Mouse (Mus musculus) bone marrow macrophage, adult 2 months (primary cell): ENCODE results near the gene Kdm8. TPM values are rescaled to one million over a fixed set of nuclear protein-coding genes. Genes with fewer than 3 reads are reported as not detected.

Source experiments
- H3K27ac ChIP-seq: 2 replicates; pipeline ENCODE4 v1.5.1; 2012; ENCODE audit warnings: low read depth, low read length; ENCODE audit not compliant: insufficient read depth
- H3K4me1 ChIP-seq: 2 replicates; pipeline ENCODE4 v1.6.1; 2012; ENCODE audit warnings: low read length; ENCODE audit not compliant: control insufficient read depth, insufficient read depth
- H3K4me3 ChIP-seq: 2 replicates; pipeline ENCODE4 v1.5.1; 2012; ENCODE audit warnings: mild to moderate bottlenecking, low read length, moderate library complexity; ENCODE audit not compliant: insufficient read depth
- CTCF ChIP-seq: IDR thresholded peaks from 2 replicates; pipeline ENCODE4 v1.5.1; 2012; ENCODE audit warnings: low read depth, mild to moderate bottlenecking, low read length, moderate library complexity
- POLR2A ChIP-seq: IDR thresholded peaks from 2 replicates; pipeline ENCODE4 v1.6.1; 2012; ENCODE audit warnings: mild to moderate bottlenecking, low read depth, low read length, borderline replicate concordance
- polyA plus RNA-seq: library from polyadenylated mRNA; stranded (reverse); fragments of >200 nt; gene quantifications from 2 replicates; pipeline ENCODE4 v1.2.4, GENCODE M21; 2012; ENCODE audit not compliant: missing spikeins, insufficient read depth, insufficient read length

Kdm8 gene
- polyA plus RNA-seq, 1 experiment = 2.1 TPM

GRCm38 (mm10) chr7:125453671-125454070, 9.2 kb downstream of the Kdm8 start:
- H3K4me1 ChIP-seq = no peaks in the 10 kb centered on the region
- H3K4me3 ChIP-seq = no peak overlapping the region
- H3K27ac ChIP-seq = no peak overlapping the region
- TF ChIP-seq POLR2A = no peak

- H3K4me3 ChIP-seq = no peak overlapping the region
- no peaks in the 10 kb centered on the region for H3K4me1 ChIP-seq
- no peak overlapping the region for H3K27ac ChIP-seq
- no peak for TF ChIP-seq CTCF
- no peak for TF ChIP-seq POLR2A
These were observed 17.7 kb downstream of the Kdm8 start for GRCm38 (mm10) chr7:125462200-125462599.

GRCm38 (mm10) chr7:125469937-125470336, 25.5 kb downstream of the Kdm8 start:
- Histone ChIP-seq H3K4me1 (peaks cover 17% of the 10 kb centered on the region), H3K4me3 (no peak overlapping the region), H3K27ac (no peak overlapping the region)
- peak; percentile 82 for TF ChIP-seq CTCF
- no peak for TF ChIP-seq POLR2A

- TF ChIP-seq POLR2A = no peak
- TF ChIP-seq CTCF = no peak
- Histone ChIP-seq H3K4me1 (peaks cover 17% of the 10 kb centered on the region), H3K27ac (no peak overlapping the region), H3K4me3 (no peak overlapping the region)
These were observed 26.4 kb downstream of the Kdm8 start for GRCm38 (mm10) chr7:125470901-125471300.

GRCm38 (mm10) chr7:125471991-125472741, 27.7 kb downstream of the Kdm8 start:
- peak overlapping the region; percentile 25 for H3K27ac ChIP-seq

GRCm38 (mm10) chr7:125474535-125474934, 30.1 kb downstream of the Kdm8 start:
- Histone ChIP-seq H3K4me3 (no peak overlapping the region), H3K27ac (no peak overlapping the region), H3K4me1 (peaks cover 17% of the 10 kb centered on the region)
- TF ChIP-seq POLR2A (no peak), CTCF (no peak)

More at GRCm38 (mm10) chr7:125471991-125472741, 27.7 kb downstream of the Kdm8 start:
- Histone ChIP-seq H3K4me1 (peaks cover 17% of the 10 kb centered on the region), H3K4me3 (no peak overlapping the region)
- TF ChIP-seq POLR2A (no peak), CTCF (peak; percentile 82)

GRCm38 (mm10) chr7:125475601-125476251, 31.2 kb downstream of the Kdm8 start:
- TF ChIP-seq CTCF (no peak), POLR2A (no peak)
- Histone ChIP-seq H3K4me1 (peaks cover 17% of the 10 kb centered on the region), H3K27ac (no peak overlapping the region), H3K4me3 (no peak overlapping the region)

GRCm38 (mm10) chr7:125478391-125478984, 34.0 kb downstream of the Kdm8 start:
- Histone ChIP-seq H3K4me3 (no peak overlapping the region), H3K27ac (no peak overlapping the region), H3K4me1 (peaks cover 10% of the 10 kb centered on the region)
- TF ChIP-seq POLR2A = no peak
- no peak for TF ChIP-seq CTCF

- Histone ChIP-seq H3K4me3 (no peak overlapping the region), H3K27ac (no peak overlapping the region), H3K4me1 (0 out of 2 replicates have a peak, but pooled peaks cover 2% of the 10 kb centered on the region)
- TF ChIP-seq CTCF (no peak), POLR2A (no peak)
These were observed 36.0 kb downstream of the Kdm8 start for GRCm38 (mm10) chr7:125480518-125480917.

- H3K4me3 ChIP-seq = no peak overlapping the region
- no peak overlapping the region for H3K27ac ChIP-seq
- TF ChIP-seq CTCF = no peak
- TF ChIP-seq POLR2A = no peak
- H3K4me1 ChIP-seq = 0 out of 2 replicates have a peak, but pooled peaks cover 2% of the 10 kb centered on the region
These were observed 37.9 kb downstream of the Kdm8 start for GRCm38 (mm10) chr7:125482339-125482738.
